Mouse (Mus musculus) spleen, postnatal 14 days (tissue): ENCODE data around the gene Gstt4.

Experiments
- DNase-seq, 2 experiments: peaks; one replicate each; pipeline ENCODE4 v3.0.0; 2021 to 2022; ENCODE audit warnings: low spot score in 2 of 2

Gene Gstt4

GRCm38 (mm10) chr10:75835761-75836531 is 13.6 kb upstream of the Gstt4 start:
- DNase-seq, result no peak

- DNase-seq, result peak; percentile 48 to 56
Measured at GRCm38 (mm10) chr10:75835307-75835706, 13.0 kb upstream of the Gstt4 start.

DNA sequence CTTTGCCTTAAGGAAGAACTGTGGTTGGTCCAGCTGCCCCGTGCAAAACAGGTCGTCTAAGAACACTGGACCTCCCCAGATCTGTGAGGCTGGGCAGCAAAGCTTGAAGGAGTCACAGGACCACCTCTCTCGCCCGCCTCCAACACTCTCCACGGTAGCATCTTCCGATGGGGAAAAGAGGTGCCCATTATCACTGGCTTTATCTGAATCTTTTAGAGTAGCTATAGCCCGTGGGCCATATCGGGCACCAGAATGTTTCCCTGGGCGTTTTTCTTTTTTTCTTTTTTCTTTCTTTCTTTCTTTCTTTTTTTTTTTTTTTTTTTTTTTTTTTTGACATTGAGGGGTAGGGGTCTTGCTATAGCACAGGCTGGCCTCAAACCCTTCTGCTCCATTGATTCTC is 12.4 kb upstream of the Gstt4 start:
- DNase-seq, result no peak

GRCm38 (mm10) chr10:75834250-75834649 is 11.9 kb upstream of the Gstt4 start:
- DNase-seq, result peak; percentile 62 to 69

DNA sequence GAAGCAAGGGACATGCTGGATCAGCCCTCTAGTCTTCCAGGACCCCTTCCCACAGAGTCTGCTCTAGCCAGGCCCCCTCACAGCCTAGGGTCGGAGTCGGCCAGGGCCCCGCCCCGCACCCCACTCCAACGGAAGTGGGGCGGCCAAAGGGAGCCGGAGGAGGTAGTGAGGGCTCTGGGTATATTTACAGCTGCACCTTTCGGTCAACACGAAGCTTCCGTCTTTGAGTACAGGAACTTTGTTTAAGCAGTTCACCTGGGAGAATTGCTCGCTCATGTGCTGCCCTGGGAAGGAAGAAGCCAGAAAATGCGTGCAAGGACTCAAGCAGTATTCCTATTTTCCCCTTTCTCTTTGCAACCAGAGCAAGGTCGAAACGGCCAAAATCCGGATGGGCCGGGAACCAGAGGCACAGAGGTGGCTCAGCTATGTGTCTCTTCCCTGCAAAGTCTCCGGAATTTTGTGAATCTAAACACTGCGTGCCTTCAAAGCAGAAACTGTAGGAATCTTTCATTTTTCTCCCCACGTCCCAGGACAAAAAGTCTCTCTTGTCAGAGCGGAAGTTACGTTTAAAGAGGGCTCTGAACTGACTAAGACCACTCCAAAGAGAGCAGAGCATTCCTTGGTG is 11.2 kb upstream of the Gstt4 start:
- peak in 1 of 2 experiments; percentile 29 for DNase-seq

DNA sequence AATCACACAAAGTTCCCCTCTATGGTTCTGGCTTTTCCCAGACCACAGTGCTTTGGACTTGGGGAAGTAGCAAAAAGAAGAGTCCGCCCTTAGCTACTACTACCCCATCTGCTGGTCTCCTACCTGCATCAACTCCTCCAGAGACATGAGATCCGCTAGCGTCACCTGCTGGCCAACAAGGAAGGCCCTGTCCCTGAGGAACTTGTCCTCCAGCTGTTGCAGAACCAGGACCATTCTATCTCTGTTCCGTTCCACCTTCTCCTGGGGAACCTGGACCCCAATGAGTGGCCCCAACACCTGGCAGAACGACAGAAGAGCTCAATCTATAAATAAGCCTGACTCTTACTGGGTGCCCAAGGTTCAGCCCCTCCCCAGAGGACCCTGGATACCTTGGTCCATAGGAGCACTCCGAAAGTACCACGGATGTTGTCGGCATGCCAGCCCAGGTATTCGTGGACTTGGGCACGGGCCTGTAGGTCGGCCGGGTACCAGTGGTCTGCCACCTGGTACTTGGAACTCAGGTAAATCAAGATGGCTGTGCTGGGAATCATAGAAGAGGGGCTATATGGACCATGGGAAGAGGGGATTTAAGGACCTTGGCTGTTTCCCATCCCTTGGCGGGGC is 10.0 kb upstream of the Gstt4 start:
- DNase-seq, result peak; percentile 38 to 61

DNA sequence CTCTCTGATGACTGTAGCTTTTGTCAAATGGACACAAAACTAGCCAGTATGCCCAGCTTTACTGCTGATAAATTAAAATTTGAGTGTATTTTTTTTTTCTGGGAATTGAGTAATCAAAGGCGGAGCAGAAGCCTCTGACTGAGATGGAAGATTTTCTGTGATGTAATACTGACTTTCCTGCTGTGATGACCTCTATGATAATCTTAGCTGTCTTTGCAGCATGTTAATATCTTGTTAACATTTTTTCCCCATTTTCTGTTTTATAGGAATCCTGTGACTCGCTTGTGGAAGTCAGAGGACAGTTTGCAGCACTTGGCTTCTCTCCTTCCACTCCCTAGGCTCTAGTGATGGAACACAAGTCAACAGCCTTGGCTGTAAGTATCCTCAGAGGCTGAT is 7.9 kb upstream of the Gstt4 start:
- no peak for DNase-seq

GRCm38 (mm10) chr10:75829529-75830274 is 7.4 kb upstream of the Gstt4 start:
- no peak for DNase-seq

- DNase-seq, result no peak
Measured at GRCm38 (mm10) chr10:75828500-75828931, 6.2 kb upstream of the Gstt4 start.

- DNase-seq, result no peak
Measured at GRCm38 (mm10) chr10:75827668-75828360, 5.5 kb upstream of the Gstt4 start.

DNA sequence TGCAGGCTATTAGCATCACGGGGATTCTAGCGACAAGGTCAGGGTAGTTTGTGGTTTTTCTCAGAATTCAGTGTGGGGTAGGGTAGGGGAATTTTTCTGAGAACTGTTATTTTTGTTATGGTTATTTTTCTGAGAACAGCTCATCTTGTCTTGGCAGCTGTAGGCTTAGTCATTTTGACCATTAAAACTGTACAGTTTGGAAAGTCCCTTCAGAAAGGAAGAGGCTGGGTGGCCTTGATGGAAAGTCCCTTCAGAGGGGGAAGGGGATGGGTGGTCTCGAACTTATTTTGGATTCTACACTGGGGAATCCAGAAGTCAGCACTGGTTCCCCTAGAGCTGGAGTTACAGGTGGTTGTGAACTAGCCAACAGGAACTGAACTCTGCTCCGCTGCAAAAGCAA is 2.2 kb upstream of the Gstt4 start:
- DNase-seq, result no peak

GRCm38 (mm10) chr10:75823782-75824181 is 1.4 kb upstream of the Gstt4 start:
- no peak for DNase-seq

DNA sequence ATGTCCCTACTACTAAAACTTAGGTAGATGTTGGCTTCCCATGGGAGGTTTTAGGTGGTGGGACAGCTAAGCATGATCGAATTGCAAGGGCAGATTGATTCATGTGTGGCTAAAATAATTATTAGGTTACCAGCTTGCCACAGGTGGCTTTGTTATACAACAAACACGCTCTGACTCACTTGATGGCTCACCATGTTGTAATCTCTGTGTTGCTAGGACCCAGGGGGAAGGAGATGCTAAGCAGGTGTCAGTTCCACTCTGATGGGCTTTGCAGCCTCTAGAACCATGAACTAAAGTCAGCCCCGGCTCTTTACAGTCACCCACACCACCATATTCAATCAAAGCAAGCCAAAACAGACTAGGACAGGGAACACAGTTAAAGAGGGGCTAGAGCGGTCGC is 2.5 kb downstream of the Gstt4 start:
- DNase-seq, result no peak

DNA sequence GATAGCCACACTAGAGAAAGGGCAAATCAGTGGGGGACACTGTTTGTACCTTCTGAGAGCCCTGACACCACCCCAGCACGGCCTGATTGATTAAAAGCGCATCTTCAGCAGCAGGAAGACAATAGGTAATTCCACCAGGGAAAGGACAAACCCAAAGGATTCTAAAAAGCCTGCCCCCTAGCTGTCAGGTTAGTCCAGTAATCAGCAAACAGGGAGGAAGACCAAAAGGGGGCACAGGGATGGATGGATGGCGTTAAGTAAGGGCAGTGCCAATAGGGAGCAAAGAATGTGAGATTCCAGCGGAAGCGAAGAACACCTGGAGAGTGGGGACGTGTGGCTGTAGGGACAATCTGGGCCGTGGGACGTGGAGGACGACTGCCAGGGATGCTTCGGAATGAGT is 3.7 kb downstream of the Gstt4 start:
- DNase-seq, result no peak

DNA sequence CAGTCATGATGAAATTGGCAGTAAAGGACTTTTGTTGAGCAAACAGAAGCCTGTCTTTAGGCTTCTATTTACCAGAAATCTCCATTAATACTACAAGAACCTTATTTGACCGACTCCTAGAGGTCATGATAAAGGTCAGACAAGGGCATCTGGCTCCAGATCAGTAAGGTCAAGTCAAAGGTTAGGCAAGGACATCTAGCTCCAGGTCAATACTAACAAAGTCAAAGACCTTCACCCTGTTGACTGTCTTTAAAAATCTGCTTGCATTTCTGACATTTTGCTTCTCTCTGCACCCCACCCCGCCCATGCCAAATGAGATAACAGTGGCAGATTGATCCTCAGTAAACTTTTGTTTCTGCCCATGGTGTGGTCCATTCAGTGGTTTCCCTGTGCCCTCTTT is 18.1 kb downstream of the Gstt4 start:
- DNase-seq, result no peak

GRCm38 (mm10) chr10:75798176-75798696 is 24.1 kb downstream of the Gstt4 start, which contains the start of gene Gstt1:
Gene Gstt1, minus strand, starts transcription at chr10:75798584.
- DNase-seq, result peak; percentile 56 to 59

DNA sequence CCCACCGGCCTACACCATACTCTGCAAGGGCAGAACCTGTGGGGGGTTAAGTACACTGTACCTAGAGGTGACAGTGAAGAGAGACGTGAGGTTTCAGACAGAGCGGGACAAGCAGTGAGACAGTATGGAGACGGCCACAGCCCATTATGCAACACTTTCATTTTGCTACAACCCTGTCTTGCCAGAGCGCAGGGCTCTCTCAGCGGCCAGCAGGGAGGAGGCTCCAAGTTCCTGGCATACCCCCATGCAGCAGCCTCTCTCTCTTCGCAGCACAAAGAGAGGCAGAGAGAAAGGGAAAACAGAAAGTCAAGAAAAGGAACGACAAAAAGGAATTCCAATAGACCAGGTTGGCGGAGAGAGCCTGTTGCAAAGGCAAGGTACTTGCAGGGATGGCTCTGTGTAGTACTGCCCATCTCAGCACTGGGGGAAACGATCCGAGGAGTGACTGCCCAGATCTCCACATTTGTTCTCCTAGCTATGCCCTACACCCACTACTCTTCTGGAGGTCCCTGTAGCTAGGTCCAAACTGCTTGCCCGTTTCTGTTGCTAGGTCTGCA is 24.6 kb downstream of the Gstt4 start:
- DNase-seq, result no peak

DNA sequence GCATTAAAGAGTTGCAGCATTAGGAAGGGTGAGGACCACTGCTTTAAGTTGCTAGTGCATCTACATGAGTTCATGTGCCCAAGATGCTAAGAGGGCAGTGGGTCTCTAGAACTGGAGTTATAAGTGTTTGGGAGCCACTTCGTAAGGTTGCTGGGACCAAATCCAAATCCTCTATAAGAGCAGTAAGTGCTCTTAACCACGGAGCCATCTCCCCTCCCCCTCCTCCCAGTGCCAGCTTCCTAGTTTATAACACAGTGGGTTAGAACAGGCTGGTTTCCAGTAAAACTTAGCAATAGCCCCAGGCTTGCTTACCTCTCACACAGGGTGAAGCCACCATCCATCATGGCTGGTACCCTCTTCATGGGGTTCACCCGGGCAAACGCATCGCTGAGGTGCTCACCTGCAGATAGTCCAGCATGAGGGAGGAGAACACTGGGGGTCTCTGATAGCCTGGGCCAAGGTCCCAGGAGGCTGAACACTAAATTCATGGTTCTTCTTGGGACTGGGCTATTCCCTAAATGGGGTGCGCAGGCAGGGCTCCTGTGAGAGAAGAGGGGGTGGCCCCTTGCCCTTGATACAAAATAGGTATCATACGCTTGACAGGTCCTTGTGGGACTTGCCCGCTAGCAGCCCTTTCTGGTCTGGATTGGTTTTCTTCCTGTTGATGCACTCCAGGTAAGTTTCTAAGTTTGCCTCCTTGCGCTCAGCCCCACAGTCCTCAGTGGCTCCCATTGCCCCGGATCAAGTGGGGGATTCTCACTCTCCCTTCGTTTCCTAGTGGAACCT is 25.4 kb downstream of the Gstt4 start:
- DNase-seq, result no peak

GRCm38 (mm10) chr10:75794880-75795279 is 27.5 kb downstream of the Gstt4 start:
- DNase-seq, result no peak

DNA sequence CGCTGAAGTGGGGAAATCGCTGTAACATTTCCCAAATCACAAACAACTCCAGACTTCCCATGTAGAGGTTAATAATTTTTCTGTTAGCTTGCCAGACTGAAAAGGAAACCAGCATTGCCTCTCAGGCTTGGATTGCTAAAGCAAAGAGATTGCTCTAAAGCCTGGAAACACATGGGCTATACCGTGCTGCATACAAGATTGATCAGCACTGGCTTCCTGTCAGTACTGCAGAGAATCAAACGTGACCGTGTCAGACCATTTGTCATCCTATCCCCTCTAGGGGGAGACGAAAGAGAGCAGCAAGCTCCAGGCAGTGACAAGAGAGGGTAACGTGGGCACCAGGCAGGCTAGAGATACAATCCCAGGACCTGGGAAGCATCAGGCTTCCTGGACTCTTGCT is 31.6 kb downstream of the Gstt4 start:
- no peak for DNase-seq
